Mouse (Mus musculus): ENCODE measurements at regions not wholly inside any gene's neighbourhood (a gene's known extent, or its start where the extent isn't known, plus 50 kb on each side); places are given as distances from the start of the nearest gene placed in this dataset.

DNA sequence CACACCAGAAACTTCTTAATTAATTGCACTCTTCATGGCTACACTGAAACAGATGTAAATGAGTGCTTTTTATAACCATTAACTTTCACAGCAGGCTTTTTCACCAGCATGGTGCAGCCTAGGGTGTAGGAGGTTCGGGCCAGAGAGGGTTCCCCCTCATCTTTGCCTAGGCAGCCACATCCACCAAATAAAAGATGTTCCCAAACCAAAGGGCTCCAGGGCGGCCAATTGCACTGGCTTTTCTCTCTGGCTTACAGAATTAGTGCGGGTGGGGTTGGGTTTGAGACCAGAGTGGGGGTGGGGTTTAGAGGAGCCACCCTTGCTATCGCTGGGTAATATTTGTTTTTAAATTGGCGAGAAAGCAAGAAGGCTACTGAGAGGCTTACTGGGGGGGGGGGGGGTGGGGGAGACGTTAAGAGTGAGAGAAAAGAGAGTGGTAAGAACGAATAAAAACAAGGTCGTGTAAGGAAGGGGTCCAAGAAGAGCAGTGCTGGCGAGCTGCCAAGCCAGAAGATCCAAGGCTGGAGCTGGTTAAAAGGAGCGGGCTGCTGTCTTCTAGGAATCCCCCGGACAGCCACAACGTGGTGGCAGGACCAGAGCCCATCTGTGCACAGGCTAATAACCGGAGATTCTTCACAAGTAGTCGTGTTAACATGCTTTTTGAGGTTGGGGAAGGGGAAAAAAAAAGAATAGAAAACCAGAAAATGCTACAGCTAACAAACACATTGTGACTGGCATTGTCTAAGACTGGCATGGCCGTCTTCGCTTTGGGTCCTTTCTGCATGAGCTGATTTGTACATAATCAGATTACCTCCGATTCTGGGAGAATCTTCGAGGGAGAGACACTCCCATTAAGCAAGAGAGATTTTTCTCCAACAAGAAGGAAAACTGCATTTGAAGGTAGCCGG lies 134.0 kb upstream of the Pitx2 start:
- peak overlapping the region; percentile 23; the same call in 1 of the 2 replicates for H3K4me2 ChIP-seq (ENCODE audit: low read depth)
- no peaks in the 10 kb centered on the region for H3K27me3 ChIP-seq (ENCODE audit: control insufficient read depth, insufficient read depth, low read length)
- no peaks in the 10 kb centered on the region; the same call in 1 of the 2 replicates for H3K4me1 ChIP-seq (ENCODE audit: control insufficient read depth, insufficient read depth, low read length)
- 28% methylated on average over 19 of the region's 19 CpGs for WGBS
- H3K27ac ChIP-seq (ENCODE audit: low read depth, low read length), result no peak overlapping the region
- H3K9ac ChIP-seq (ENCODE audit: low read length), result 0 out of 2 replicates have a peak overlapping the region, but pooled peaks have one; percentile 4
- no peak overlapping the region for H3K4me3 ChIP-seq (ENCODE audit: low read depth, low read length)
- no peaks in the 10 kb centered on the region for H3K9me3 ChIP-seq (ENCODE audit: control insufficient read depth, low read length)
- H3K36me3 ChIP-seq (ENCODE audit: control insufficient read depth, insufficient read depth, low read length), result no peaks in the 10 kb centered on the region
- peak; percentile 51 for DNase-seq (ENCODE audit: low spot score)
- ATAC-seq (ENCODE audit: insufficient read depth, low FRiP score, low TSS enrichment), result peak; percentile 45; the same call in 1 of the 2 replicates

- H3K27ac ChIP-seq (ENCODE audit: low read depth, low read length), result no peak overlapping the region
- no peak overlapping the region for H3K4me3 ChIP-seq (ENCODE audit: low read depth, low read length)
- no peaks in the 10 kb centered on the region for H3K9me3 ChIP-seq (ENCODE audit: control insufficient read depth, low read length)
- no peaks in the 10 kb centered on the region for H3K27me3 ChIP-seq (ENCODE audit: control insufficient read depth, insufficient read depth, low read length)
- ATAC-seq (ENCODE audit: insufficient read depth, low FRiP score, low TSS enrichment), result no peak
- H3K4me2 ChIP-seq (ENCODE audit: low read depth), result no peak overlapping the region
- 76% methylated on average over 8 of the region's 8 CpGs for WGBS
- no peaks in the 10 kb centered on the region; the same call in 1 of the 2 replicates for H3K4me1 ChIP-seq (ENCODE audit: control insufficient read depth, insufficient read depth, low read length)
- no peaks in the 10 kb centered on the region for H3K36me3 ChIP-seq (ENCODE audit: control insufficient read depth, insufficient read depth, low read length)
- H3K9ac ChIP-seq (ENCODE audit: low read length), result no peak overlapping the region
- DNase-seq (ENCODE audit: low spot score), result no peak
Observed at GRCm38 (mm10) chr3:129069676-129070075, 130.0 kb upstream of the Pitx2 start.

- H3K4me2 ChIP-seq (ENCODE audit: low read depth), result no peak overlapping the region
- ATAC-seq (ENCODE audit: insufficient read depth, low FRiP score, low TSS enrichment), result peak; percentile 37; the same call in 1 of the 2 replicates
- H3K4me1 ChIP-seq (ENCODE audit: control insufficient read depth, insufficient read depth, low read length), result no peaks in the 10 kb centered on the region; the same call in 1 of the 2 replicates
- no peaks in the 10 kb centered on the region for H3K27me3 ChIP-seq (ENCODE audit: control insufficient read depth, insufficient read depth, low read length)
- no peaks in the 10 kb centered on the region for H3K36me3 ChIP-seq (ENCODE audit: control insufficient read depth, insufficient read depth, low read length)
- H3K4me3 ChIP-seq (ENCODE audit: low read depth, low read length), result no peak overlapping the region
- DNase-seq (ENCODE audit: low spot score), result no peak
- no peak overlapping the region for H3K27ac ChIP-seq (ENCODE audit: low read depth, low read length)
- H3K9ac ChIP-seq (ENCODE audit: low read length), result no peak overlapping the region
- 9% methylated on average over 3 of the region's 3 CpGs for WGBS
- H3K9me3 ChIP-seq (ENCODE audit: control insufficient read depth, low read length), result no peaks in the 10 kb centered on the region
Observed at GRCm38 (mm10) chr3:129070521-129070933, 129.2 kb upstream of the Pitx2 start.

- DNase-seq (ENCODE audit: low spot score) (no peak), ATAC-seq (ENCODE audit: insufficient read depth, low FRiP score, low TSS enrichment) (peak; percentile 54; the same call in 1 of the 2 replicates)
- Histone ChIP-seq H3K27ac (ENCODE audit: low read depth, low read length) (no peak overlapping the region), H3K27me3 (ENCODE audit: control insufficient read depth, insufficient read depth, low read length) (no peaks in the 10 kb centered on the region), H3K4me2 (ENCODE audit: low read depth) (no peak overlapping the region), H3K9ac (ENCODE audit: low read length) (no peak overlapping the region), H3K36me3 (ENCODE audit: control insufficient read depth, insufficient read depth, low read length) (no peaks in the 10 kb centered on the region), H3K9me3 (ENCODE audit: control insufficient read depth, low read length) (no peaks in the 10 kb centered on the region), H3K4me1 (ENCODE audit: control insufficient read depth, insufficient read depth, low read length) (no peaks in the 10 kb centered on the region; the same call in 1 of the 2 replicates), H3K4me3 (ENCODE audit: low read depth, low read length) (no peak overlapping the region)
- 77% methylated on average over 7 of the region's 7 CpGs for WGBS
Observed at GRCm38 (mm10) chr3:129071002-129071401, 128.7 kb upstream of the Pitx2 start.

GRCm38 (mm10) chr3:129076396-129076795 lies 123.3 kb upstream of the Pitx2 start:
- no peak overlapping the region for H3K4me2 ChIP-seq (ENCODE audit: low read depth)
- no peak overlapping the region for H3K4me3 ChIP-seq (ENCODE audit: low read depth, low read length)
- H3K9ac ChIP-seq (ENCODE audit: low read length), result no peak overlapping the region
- no peak for DNase-seq (ENCODE audit: low spot score)
- WGBS, result 3% methylated on average over 1 of the region's 1 CpGs
- H3K9me3 ChIP-seq (ENCODE audit: control insufficient read depth, low read length), result no peaks in the 10 kb centered on the region
- ATAC-seq (ENCODE audit: insufficient read depth, low FRiP score, low TSS enrichment), result no peak
- no peaks in the 10 kb centered on the region for H3K27me3 ChIP-seq (ENCODE audit: control insufficient read depth, insufficient read depth, low read length)
- no peaks in the 10 kb centered on the region for H3K36me3 ChIP-seq (ENCODE audit: control insufficient read depth, insufficient read depth, low read length)
- no peaks in the 10 kb centered on the region for H3K4me1 ChIP-seq (ENCODE audit: control insufficient read depth, insufficient read depth, low read length)
- no peak overlapping the region for H3K27ac ChIP-seq (ENCODE audit: low read depth, low read length)

DNA sequence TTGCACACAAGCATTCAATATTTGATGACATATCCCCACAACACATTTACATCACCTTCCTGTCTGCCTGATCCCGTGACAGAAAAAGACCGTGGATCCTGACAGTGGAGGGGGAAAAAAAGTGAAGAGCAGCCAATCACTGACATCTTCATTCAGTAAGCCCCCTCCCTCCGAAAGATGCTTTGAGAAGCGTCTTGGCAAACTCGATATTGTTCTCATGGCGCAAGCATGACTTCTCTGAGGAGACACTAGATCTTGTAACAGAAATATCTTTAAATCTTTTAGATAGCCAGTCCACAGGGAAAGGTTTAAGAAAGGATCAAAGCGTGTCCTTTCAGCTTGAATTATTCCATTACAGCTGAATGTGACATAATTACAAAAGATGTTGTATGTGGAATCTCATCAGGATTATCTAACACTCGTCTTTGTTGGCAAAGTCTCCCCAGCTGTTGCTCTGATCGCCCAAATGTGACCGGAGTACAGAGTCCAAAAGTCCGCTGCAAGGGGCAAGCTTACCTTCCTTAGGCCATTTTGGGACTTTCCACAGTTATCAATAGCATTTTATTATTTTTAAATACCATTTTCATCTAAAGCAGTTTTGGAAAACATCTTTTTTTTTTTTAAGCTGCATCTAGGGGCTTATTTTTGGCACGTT lies 95.8 kb upstream of the Pitx2 start:
- H3K27me3 ChIP-seq (ENCODE audit: control insufficient read depth, insufficient read depth, low read length), result no peaks in the 10 kb centered on the region
- H3K4me3 ChIP-seq (ENCODE audit: low read depth, low read length), result no peak overlapping the region
- no peak overlapping the region for H3K27ac ChIP-seq (ENCODE audit: low read depth, low read length)
- H3K9me3 ChIP-seq (ENCODE audit: control insufficient read depth, low read length), result no peaks in the 10 kb centered on the region
- 79% methylated on average over 12 of the region's 12 CpGs for WGBS
- no peaks in the 10 kb centered on the region for H3K36me3 ChIP-seq (ENCODE audit: control insufficient read depth, insufficient read depth, low read length)
- DNase-seq (ENCODE audit: low spot score) (no peak), ATAC-seq (ENCODE audit: insufficient read depth, low FRiP score, low TSS enrichment) (no peak)
- no peaks in the 10 kb centered on the region for H3K4me1 ChIP-seq (ENCODE audit: control insufficient read depth, insufficient read depth, low read length)
- H3K4me2 ChIP-seq (ENCODE audit: low read depth), result no peak overlapping the region
- no peak overlapping the region for H3K9ac ChIP-seq (ENCODE audit: low read length)

- no peak for ATAC-seq (ENCODE audit: insufficient read depth, low FRiP score, low TSS enrichment)
- DNase-seq (ENCODE audit: low spot score), result no peak
- WGBS, result 70% methylated on average over 9 of the region's 9 CpGs
Observed at GRCm38 (mm10) chr3:129104811-129105210, 94.9 kb upstream of the Pitx2 start.

GRCm38 (mm10) chr3:129106174-129106573 lies 93.5 kb upstream of the Pitx2 start:
- H3K4me2 ChIP-seq (ENCODE audit: low read depth), result no peak overlapping the region
- 68% methylated on average over 2 of the region's 2 CpGs for WGBS
- H3K27ac ChIP-seq (ENCODE audit: low read depth, low read length), result no peak overlapping the region

More at GRCm38 (mm10) chr3:129104811-129105210, 94.9 kb upstream of the Pitx2 start:
- no peaks in the 10 kb centered on the region for H3K9me3 ChIP-seq (ENCODE audit: control insufficient read depth, low read length)
- H3K27me3 ChIP-seq (ENCODE audit: control insufficient read depth, insufficient read depth, low read length), result no peaks in the 10 kb centered on the region
- no peaks in the 10 kb centered on the region for H3K4me1 ChIP-seq (ENCODE audit: control insufficient read depth, insufficient read depth, low read length)
- H3K4me3 ChIP-seq (ENCODE audit: low read depth, low read length), result no peak overlapping the region
- no peak overlapping the region for H3K4me2 ChIP-seq (ENCODE audit: low read depth)
- H3K27ac ChIP-seq (ENCODE audit: low read depth, low read length), result no peak overlapping the region
- H3K36me3 ChIP-seq (ENCODE audit: control insufficient read depth, insufficient read depth, low read length), result no peaks in the 10 kb centered on the region
- H3K9ac ChIP-seq (ENCODE audit: low read length), result no peak overlapping the region

More at GRCm38 (mm10) chr3:129106174-129106573, 93.5 kb upstream of the Pitx2 start:
- Histone ChIP-seq H3K36me3 (ENCODE audit: control insufficient read depth, insufficient read depth, low read length) (no peaks in the 10 kb centered on the region), H3K4me3 (ENCODE audit: low read depth, low read length) (no peak overlapping the region), H3K4me1 (ENCODE audit: control insufficient read depth, insufficient read depth, low read length) (no peaks in the 10 kb centered on the region), H3K9me3 (ENCODE audit: control insufficient read depth, low read length) (no peaks in the 10 kb centered on the region), H3K27me3 (ENCODE audit: control insufficient read depth, insufficient read depth, low read length) (no peaks in the 10 kb centered on the region), H3K9ac (ENCODE audit: low read length) (no peak overlapping the region)
- ATAC-seq (ENCODE audit: insufficient read depth, low FRiP score, low TSS enrichment) (peak; percentile 64; the same call in 1 of the 2 replicates), DNase-seq (ENCODE audit: low spot score) (no peak)
